Mouse (Mus musculus) retina, postnatal 1 day (tissue): ENCODE measurements around the gene Ninj2.
A peak's percentile ranks its signal among the peaks of the same experiment; 100 is the strongest.

ENCODE experiments used
- DNase-seq: peaks from one replicate; pipeline ENCODE4 v3.0.0-alpha.2; 2012

The Ninj2 gene

DNA sequence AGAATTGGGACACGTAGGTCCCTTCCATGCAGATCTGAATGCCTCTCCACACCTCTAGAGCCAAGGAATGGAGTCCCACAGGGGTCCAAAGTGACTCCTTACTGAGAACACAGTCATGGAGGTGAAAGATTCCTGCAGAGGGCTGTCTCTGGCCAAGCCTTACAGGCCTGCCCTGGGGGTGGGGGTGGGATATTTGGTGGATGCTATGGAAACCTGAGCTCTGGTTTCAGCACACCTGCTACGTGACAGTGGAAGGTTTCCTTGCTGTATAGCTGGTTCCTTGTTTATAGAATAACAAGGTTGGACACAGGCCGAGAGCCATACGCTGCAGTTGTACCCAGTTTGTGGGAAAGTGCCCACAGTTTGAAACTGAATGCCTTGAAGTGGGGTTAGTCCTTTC is 87.3 kb downstream of the Ninj2 start:
- DNase-seq, result no peak

GRCm38 (mm10) chr6:120182160-120182559 is 89.0 kb downstream of the Ninj2 start:
- DNase-seq, result no peak

DNA sequence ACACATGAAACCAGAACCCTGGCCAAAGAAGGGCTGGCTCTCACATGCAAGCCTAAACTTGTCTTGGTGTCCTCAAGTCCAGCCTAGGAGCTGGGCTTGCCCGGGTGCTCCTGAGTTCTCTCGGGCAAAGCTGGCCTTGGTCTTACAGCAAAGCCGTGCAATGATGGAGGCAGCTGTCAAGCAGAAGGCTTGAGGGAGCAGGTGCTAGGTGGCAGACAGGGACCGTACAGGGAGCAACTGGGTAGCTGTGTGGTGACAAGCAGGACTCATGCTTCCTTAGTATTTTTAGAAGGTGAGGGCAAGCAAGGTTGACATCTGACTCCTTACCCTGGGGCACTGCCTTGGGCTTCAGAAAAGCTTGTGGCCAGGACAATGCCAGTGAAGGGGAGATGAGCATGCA is 90.6 kb downstream of the Ninj2 start:
- DNase-seq, result no peak

DNA sequence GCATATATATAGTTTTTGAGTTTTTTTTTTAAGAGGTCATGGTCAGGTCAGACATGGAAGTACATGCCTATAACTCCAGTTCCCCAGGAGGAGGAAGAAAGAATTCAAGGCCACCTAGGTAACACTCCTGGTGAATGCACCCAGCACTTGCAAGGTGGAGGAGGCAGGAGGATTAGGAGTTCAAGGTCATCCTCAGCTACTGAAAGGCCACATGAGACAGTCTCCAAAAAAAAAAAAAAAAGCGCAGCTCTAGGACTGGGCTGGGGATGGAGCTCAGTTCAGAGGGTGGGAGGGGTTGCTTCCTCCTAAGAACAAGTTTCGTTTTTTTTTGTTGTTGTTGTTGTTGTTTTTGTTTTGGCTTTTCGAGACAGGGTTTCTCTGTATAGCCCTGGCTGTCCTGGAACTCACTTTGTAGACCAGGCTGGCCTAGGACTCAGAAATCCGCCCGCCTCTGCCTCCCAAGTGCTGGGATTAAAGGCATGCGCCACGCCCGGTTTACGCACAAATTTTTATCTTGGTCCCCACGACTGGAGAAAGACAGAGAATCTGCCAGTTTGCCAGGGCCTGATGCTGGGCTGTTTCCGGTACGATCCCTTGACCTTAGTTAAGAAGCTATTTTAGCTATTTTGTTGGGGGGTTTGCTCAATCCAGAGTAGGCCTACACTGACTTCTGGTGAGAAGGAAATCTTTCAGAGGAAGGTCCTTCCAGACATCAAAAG is 92.0 kb downstream of the Ninj2 start:
- no peak for DNase-seq

DNA sequence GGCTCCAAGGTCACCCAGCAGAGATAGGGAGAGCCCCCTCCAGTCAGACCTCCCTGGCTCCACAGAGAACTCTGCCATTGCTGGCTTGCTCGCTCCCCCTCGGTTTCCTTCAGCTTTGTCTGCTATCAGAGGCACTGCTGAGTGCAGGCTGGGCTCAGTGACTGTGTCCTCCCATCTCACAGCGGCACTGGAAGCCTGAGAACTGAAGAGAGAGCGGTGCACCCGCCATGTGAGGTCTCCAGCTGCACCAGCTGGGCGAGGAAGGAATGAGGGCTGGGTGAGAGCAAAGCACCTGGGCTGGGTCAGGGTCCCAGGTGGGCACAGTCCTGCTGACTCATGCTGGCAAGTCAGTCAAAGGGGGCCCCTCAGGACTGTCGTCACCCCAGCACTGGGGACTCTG is 92.6 kb downstream of the Ninj2 start:
- DNase-seq, result no peak

GRCm38 (mm10) chr6:120186594-120186993 is 93.4 kb downstream of the Ninj2 start:
- DNase-seq, result no peak

DNA sequence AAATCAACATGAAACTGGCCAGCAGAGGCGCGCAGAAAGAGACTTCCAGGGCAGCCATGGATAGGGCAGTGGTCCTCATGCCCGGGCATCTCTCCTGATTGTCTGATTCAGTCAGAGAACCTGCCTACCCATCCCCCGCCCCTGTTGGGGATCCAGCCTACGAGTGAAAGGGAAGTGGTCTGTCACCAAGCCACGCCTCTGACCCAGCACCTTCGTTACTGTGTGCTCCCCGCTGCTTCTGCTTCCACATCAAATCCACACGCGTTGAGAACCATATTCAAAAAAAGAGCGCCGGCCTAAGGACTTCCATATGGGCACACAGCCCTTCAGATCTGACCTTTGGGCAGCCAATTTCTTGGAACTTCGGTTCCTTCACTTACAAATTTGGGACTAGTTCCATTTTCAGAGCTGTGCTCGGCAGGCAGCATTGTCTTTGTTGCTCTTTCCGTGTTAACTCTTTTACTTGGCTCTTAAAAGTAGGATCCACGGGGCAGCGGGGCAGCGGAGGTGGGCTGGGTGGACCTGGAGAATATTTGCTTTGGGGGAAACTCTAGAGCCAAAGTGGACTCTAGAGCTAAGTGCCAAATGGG is 94.5 kb downstream of the Ninj2 start:
- DNase-seq, result peak; percentile 53

DNA sequence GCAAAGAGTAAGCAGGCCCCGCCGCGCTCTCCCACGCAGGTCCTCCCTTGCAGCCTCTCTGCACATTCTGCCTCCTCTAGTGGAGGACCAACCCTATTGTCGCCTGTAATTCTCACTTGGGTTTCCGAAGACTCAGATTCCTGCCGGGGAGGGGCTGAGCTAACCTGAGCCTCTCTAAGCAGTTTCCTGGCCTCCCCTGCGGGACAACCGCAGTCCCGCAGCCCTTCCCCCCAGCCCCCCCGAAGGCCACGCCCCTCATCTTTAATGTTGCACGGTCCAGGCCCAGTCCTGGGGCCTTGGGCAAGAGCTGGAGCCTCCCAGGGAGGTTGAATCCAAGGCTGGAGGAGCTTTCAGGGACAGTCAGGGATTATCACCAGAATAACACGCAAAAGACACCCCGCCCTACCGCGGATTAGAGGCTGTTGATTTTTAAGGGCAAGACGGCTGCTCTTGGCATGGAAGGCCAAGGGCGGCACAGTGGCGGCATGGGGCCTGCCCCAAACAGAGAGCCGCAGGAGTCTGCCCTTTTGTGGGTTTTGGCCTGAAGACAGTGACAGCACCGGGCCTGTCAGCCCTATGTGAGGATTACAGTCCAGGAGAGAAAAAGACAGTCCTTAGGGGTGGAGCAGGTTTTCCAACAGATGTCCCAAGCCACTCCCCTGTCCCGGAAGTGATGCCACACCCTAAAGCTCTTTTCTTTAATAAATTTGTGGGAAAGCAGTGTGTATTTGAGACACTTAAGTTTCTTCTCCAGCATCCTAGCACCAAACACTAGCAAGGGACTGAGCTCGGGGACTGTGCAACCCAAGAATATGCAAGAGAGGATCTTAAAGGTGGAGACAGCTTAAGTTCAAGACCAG is 95.5 kb downstream of the Ninj2 start:
- DNase-seq, result peak; percentile 52

- no peak for DNase-seq
Observed at GRCm38 (mm10) chr6:120189287-120189686, 96.1 kb downstream of the Ninj2 start.

GRCm38 (mm10) chr6:120190365-120190764 is 97.2 kb downstream of the Ninj2 start:
- no peak for DNase-seq

GRCm38 (mm10) chr6:120190912-120191311 is 97.8 kb downstream of the Ninj2 start:
- no peak for DNase-seq

GRCm38 (mm10) chr6:120191396-120192170 is 98.4 kb downstream of the Ninj2 start:
- no peak for DNase-seq

- peak; percentile 54 for DNase-seq
Observed at GRCm38 (mm10) chr6:120192211-120192870, 99.2 kb downstream of the Ninj2 start.

DNA sequence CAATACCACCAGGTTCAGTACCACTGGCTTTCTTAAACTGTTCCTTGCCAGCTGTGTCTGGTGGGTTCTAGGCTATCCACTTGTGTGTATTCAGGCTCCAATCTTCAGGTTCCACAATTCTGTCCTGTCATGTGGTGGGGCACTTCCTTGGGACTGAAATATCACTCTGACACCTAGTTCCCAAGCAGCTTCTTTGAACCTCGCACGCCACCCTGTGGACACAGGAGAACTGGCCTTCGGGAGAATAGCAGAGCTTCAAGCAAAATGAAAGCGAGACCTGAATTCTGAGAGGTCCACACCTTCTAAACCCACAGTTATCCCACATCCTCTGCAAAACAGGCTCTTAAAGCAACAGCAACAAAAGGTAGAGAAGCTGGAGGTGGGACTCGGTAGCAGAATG is 100.0 kb downstream of the Ninj2 start:
- DNase-seq, result peak; percentile 80

DNA sequence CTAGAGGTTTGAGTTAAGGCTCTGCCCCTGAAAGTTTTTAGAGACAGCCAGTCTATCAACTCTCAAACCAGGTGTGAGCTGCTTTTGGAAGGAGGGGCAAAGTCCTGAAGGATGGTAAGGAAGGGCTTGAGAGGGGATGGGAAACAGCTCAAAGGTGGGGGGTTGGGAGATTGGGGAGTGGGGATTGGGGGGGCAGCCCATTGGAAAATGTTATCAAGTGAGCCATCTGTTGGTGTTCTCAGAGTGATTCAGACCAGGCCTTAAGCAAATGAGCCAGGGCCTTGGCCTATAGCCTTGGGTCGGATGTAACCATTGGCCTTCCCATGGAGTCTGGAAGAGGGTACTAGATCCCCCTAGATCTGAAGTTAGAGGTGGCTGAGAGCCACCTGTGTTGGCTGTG is 100.6 kb downstream of the Ninj2 start:
- DNase-seq, result no peak

GRCm38 (mm10) chr6:120194305-120194704 is 101.2 kb downstream of the Ninj2 start:
- DNase-seq, result peak; percentile 40

DNA sequence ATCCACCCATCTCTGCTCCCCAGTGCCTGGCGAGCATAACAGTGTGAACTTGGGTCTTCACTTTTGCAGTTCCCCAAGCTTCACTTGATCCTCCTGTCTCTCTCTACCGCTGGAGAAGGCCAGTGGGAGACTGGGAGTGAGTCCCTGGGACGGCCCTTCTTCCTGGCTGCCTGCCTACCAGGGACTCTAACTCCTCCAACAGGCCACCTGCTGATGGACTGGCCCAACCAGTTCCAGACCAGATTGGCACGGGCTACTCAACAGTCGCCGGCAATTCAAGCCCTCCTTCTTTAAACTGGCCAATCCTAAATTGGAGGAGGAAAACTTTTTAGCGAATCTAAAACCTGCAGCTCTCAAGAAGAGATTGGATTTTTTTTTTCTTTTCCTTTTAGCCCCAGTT is 101.8 kb downstream of the Ninj2 start:
- DNase-seq, result no peak

- DNase-seq, result peak; percentile 70
Observed at GRCm38 (mm10) chr6:120196837-120197236, 103.7 kb downstream of the Ninj2 start.

GRCm38 (mm10) chr6:120197964-120198363 is 104.8 kb downstream of the Ninj2 start:
- peak; percentile 84 for DNase-seq

- peak; percentile 45 for DNase-seq
Observed at GRCm38 (mm10) chr6:120199638-120200394, 106.7 kb downstream of the Ninj2 start.

- no peak for DNase-seq
Observed at GRCm38 (mm10) chr6:120201956-120202355, 108.8 kb downstream of the Ninj2 start.

GRCm38 (mm10) chr6:120202406-120202805 is 109.3 kb downstream of the Ninj2 start:
- DNase-seq, result peak; percentile 69
